Mouse (Mus musculus): ENCODE measurements around the gene Fgf8.
A peak's percentile ranks its signal among the peaks of the same experiment; 100 is the strongest.

The Fgf8 gene

GRCm38 (mm10) chr19:45748206-45748605 is 5.5 kb upstream of the Fgf8 start:
- no peak for DNase-seq (ENCODE audit: low spot score)

DNA sequence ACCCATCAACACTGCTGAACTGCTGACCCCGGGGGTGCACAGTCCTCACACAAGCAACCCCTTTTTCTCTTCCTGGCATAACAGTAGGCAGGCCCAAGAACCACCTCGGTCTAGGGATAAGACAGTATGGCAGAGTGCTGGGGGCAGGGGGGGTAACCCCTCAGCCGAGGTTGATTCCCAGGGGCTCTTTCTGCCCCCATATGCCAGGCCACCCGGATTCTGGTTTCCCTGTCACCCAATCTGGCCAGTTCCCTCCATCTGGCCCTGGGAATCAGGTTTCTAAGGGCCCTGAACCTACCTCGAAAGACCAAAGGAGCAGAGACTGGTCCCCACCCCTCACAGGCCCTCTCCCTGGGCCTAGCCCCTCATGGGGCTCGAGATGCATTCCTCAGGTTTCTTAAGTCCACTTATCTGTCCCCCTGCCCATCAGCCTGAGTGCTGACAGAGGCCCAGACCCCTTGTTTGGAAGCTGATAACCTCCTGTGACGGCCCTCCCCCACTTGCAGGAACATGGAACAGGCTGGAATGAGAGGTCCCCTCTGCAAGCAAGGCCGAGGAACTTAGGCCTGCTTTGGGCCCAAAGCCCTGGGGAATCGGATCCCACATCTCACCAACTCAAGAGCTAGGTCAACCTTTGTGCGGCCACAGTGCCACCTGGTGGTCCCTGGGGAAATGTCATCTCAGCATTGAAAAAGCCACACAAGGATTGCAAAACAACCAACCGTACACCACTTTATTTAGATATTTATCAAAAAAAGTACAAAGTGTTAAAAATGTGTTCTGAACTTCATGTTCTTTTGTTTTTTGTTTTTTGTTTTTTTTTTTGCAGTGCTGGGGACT is 4.5 kb upstream of the Fgf8 start:
- DNase-seq (ENCODE audit: low spot score) = peak; percentile 87

DNA sequence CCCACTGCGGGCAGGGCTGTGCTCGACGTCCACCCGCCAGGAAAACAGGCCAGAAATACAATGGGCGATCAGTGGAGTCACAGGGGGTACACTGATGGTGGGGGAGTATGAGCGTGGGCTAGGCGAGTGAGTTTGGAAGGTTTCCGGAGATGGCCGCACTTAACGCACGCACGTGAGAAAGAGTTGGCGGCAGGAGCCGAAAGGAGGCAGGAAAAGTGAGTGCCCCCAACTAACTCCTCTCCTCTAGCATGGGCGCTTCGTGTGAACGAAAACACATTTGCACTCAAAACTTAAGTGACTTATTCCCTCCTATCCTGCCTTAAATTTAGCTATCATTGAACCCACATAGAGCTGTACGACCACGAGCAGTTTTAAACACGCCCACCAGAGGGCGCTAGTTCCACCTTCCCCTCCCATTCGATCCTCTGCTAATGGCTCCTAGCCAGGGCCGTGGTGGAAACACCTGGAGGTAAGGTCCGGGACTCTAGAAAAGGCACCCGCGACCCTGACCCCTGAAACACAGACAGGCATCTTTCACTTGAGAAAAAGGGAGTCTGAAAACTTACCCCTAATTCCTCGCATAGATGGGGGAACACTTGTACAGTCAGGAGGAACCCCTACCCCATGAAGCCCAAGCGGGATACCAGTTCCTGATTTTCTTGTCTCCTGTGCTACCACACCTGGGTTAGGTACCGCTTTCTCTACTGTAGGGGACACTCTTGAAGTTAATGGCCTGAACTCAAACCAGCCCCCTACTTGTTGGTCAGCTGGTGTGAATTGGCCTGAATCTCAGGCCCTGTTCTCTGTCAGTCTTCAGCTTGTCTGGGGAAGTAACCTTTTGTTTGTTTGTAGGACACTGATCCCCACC is 3.7 kb upstream of the Fgf8 start:
- peak; percentile 69 for DNase-seq (ENCODE audit: low spot score)

GRCm38 (mm10) chr19:45745344-45746152 is 2.8 kb upstream of the Fgf8 start:
- DNase-seq (ENCODE audit: low spot score) = no peak

GRCm38 (mm10) chr19:45743619-45744018 is 904 bp upstream of the Fgf8 start:
- DNase-seq (ENCODE audit: low spot score) = no peak

GRCm38 (mm10) chr19:45742984-45743575 is 365 bp upstream of the Fgf8 start:
- DNase-seq (ENCODE audit: low spot score) = no peak

GRCm38 (mm10) chr19:45741431-45742217 is 1.1 kb downstream of the Fgf8 start:
- no peak for DNase-seq (ENCODE audit: low spot score)

DNA sequence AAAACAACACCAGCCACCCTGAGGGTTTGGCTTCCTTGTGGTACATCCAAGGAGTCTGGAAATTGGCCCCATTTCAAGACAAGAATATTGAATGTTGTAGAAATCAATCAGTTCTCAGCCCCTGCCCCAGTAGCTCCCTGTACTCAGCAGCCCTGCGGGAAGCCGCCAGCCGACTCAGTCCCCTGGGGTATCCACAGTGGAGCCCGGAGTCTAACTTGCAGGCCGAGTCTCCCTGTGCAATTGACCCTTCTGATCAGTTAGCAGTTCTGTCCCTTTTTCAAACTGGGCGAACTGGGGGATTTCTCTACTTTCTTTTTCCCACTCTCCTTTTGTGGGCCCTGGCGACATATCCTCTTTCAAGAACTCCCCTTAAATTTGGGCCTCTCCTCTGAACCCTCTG is 1.9 kb downstream of the Fgf8 start:
- DNase-seq (ENCODE audit: low spot score) = no peak

DNA sequence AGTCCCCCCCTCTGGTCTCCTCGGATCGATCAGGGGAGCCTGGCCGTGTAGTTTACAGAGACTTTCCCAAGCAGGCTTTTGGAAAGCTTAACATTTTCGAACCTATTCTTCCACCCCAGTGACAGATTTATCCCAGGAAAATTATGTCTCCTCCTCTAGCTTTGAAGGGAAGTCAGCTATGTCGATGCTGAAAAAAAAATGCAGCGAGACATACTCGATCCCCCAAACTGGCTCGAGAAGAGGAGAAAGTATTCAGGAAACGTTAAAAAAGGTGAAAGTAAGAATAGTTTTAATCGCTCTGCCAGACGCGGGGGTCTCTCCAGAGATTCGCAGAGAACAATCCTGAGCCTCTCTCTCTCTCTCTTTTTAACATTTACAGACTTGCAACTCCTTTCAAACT is 2.5 kb downstream of the Fgf8 start:
- no peak for DNase-seq (ENCODE audit: low spot score)

GRCm38 (mm10) chr19:45738521-45738920 is 4.2 kb downstream of the Fgf8 start:
- no peak for DNase-seq (ENCODE audit: low spot score)

DNA sequence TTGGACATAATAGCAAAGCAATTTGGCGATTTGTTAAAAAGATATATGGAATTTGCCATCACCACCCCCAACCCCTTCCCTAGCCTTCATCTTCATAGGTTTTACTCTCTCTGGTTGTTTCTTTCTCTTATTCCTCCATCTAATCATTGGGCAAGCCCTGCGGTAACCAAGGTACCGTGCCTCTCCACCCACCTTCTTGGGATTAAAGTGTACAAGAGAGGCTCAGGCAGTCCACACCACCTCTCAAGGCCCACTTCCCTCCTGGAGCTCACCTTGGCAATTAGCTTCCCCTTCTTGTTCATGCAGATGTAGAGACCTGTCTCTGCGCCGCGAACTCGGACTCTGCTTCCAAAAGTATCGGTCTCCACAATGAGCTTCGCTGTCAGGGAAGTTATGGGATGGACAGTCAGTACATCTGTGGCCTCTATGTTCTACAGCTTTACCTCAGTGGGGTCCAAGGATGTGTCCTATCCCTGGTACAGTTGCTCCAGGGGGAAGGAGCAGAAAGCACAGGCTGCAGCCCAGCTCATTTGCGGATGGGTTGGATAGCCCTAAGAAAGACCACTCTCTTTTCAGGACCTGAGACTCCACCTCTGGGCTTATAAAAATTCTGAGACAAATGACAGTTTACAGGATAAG is 4.8 kb downstream of the Fgf8 start:
- no peak for DNase-seq (ENCODE audit: low spot score)

- peak; percentile 20 for DNase-seq (ENCODE audit: low spot score)
These were observed 5.4 kb downstream of the Fgf8 start for GRCm38 (mm10) chr19:45737208-45737845.

DNA sequence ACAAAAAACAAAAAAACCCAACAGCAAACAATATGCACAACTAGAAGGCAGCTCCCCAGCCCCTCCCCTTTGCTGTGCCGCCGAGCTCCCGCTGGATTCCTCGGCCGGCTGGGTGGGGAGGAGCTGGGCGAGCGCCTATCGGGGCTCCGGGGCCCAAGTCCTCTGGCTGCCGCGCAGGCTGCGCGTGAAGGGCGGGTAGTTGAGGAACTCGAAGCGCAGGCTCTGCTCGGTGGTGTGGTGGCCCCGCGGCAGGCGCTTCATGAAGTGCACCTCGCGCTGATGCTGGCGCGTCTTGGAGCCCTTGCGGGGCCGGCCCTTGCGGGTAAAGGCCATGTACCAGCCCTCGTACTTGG is 5.9 kb downstream of the Fgf8 start:
- peak; percentile 38 for DNase-seq (ENCODE audit: low spot score)

DNA sequence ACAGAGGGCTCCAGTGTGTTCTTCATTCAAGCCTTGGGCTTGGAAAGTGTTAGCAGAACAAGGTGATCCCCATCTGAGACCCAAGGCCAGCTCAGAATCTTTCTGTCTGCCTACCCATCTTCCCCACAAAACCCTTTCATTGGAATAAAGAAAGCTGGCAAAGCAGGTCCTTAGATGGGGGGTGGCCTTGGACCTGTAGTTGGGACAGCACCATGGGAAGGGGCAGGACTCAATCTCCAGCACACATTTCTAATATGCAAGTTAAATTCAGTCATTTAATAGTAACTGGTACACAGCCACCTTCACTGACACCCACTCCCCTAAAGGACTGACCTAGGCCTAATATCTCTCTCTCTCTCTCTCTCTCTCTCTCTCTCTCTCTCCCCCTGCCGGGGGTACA is 6.5 kb downstream of the Fgf8 start:
- DNase-seq (ENCODE audit: low spot score) = no peak

- DNase-seq (ENCODE audit: low spot score) = peak; percentile 6
These were observed 8.0 kb downstream of the Fgf8 start for GRCm38 (mm10) chr19:45734762-45735161.

DNA sequence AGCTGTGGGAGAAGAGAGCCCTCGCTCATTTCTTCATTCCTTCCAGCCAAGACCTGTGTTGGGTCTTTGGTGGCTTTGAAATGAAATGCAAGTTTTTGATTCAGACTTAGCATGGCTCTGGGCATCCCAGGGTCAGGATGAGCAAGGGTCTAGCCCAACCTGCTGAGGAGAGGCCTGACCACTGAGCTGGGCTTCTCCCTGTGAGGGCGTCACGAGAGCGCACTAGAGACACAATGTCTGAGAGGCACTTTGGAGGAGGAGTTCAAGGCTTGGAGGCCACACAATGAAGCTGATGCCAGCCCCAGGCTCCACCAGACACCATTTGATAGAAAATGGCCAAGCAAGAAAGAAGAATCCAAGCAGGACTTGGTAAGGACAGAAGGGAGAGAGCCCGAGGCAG is 8.5 kb downstream of the Fgf8 start:
- DNase-seq (ENCODE audit: low spot score) = no peak

DNA sequence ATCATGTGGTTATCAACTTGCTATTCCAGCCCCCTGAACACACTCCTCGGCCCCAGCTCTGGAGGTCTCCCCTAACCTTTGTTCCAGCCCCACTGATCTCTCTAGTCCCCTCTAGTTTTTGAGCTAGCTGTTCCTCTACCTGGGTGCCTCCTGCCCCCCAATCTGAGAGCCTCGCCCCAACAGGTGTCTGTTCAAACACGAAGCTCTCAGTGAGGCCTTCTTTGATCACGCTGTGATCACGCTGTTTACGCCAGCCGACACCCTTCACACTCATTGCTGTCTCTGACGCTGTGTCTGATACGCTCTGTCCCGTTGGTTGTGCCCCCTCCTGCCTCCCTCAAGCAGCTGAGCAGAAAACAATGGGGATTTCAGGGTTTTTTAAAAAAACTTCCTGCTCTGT is 9.2 kb downstream of the Fgf8 start:
- DNase-seq (ENCODE audit: low spot score) = no peak

DNA sequence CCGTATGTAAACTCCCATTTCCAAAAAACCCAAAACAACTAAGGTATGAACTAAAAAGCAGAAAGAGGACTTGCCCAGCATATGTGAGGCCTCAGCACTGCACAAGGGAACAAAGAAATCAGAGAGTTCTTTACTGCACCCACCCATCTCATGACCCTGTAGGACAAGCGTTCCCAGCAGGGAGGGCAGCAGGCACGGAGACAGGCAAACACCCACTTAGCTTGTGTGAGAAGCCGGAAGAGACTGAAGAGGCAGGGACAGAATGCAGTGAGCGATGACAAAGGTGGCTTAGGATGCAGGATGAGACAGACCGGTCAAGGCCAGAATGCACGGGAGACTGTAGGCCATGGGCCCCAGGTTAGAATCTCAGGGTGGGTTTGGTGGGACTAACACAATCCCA is 11.1 kb downstream of the Fgf8 start:
- DNase-seq (ENCODE audit: low spot score) = no peak

DNA sequence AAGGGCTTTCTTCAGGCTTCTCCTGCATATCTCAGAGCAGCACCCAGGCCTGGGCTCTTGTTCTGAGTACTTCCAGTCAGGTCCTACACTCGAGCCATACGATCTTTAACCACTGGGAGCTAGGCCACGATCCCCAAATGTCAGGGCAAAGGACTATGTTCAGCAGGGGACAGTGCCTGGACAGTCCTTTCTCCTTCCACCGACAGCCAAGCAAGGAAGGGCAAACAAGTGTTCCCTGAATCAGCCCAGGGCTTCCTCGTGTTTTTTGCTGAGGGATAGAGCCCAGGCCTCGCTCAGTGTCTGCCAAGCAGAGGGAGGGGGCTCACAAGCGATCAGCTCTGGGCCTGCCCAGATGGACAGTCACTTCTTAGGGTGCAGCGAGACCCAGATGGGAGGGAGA is 12.7 kb downstream of the Fgf8 start:
- no peak for DNase-seq (ENCODE audit: low spot score)

GRCm38 (mm10) chr19:45727231-45727630 is 15.5 kb downstream of the Fgf8 start:
- no peak for DNase-seq (ENCODE audit: low spot score)
